Mouse (Mus musculus) heart, postnatal 0 days (tissue): Measurements from ENCODE around the gene Gpr68. TPM values are rescaled to one million over a fixed set of nuclear protein-coding genes. Genes with fewer than 3 reads are reported as not detected.
A peak's percentile ranks its signal among the peaks of the same experiment; 100 is the strongest.

Experiments
- ATAC-seq: fragments of 200-750 bp; cut with Nextera tagmentation; 2 replicates; pipeline ENCODE4 v1.8.0; 2017; ENCODE audit warnings: low read depth, moderate number of reproducible peaks, moderate library complexity; ENCODE audit not compliant: insufficient read depth
- DNase-seq: peaks from one replicate; pipeline ENCODE4 v3.0.0-alpha.2; 2016; ENCODE audit warnings: low spot score
- H3K27ac ChIP-seq: fragments of 300-500 bp; sonication (generic); 2 replicates; pipeline ENCODE4 v1.5.1; 2014; ENCODE audit warnings: low read depth, mild to moderate bottlenecking
- H3K27me3 ChIP-seq: fragments of 300-500 bp; sonication (generic); 2 replicates; pipeline ENCODE4 v1.6.1; 2014; ENCODE audit warnings: low read length, mixed read lengths; ENCODE audit not compliant: control insufficient read depth, insufficient read depth
- H3K36me3 ChIP-seq: fragments of 300-500 bp; sonication (generic); replicated peaks from 2 replicates; pipeline ENCODE4 v1.6.1; 2014; ENCODE audit warnings: low read length, mixed read lengths; ENCODE audit not compliant: control insufficient read depth, insufficient read depth
- H3K4me1 ChIP-seq: fragments of 300-500 bp; sonication (generic); 2 replicates; pipeline ENCODE4 v1.6.1; 2014; ENCODE audit warnings: antibody characterized with exemption; ENCODE audit not compliant: control insufficient read depth, insufficient read depth
- H3K4me2 ChIP-seq: fragments of 300-500 bp; sonication (generic); 2 replicates; pipeline ENCODE4 v1.6.1; 2014; ENCODE audit warnings: low read depth, mild to moderate bottlenecking, low read length, moderate library complexity
- H3K4me3 ChIP-seq: fragments of 300-500 bp; sonication (generic); 2 replicates; pipeline ENCODE4 v1.5.1; 2014; ENCODE audit warnings: low read depth, low read length
- H3K9ac ChIP-seq: fragments of 300-500 bp; sonication (generic); replicated peaks from 2 replicates; pipeline ENCODE4 v1.6.1; 2014; ENCODE audit warnings: low read depth, low read length, mixed read lengths
- H3K9me3 ChIP-seq: fragments of 300-500 bp; sonication (generic); replicated peaks from 2 replicates; pipeline ENCODE4 v1.6.1; 2016; ENCODE audit warnings: low read length; ENCODE audit not compliant: control insufficient read depth
- CTCF ChIP-seq: IDR thresholded peaks from 2 replicates; pipeline ENCODE4 v1.5.1; 2016; ENCODE audit warnings: antibody characterized with exemption, control low read depth, low read depth
- EP300 ChIP-seq: IDR thresholded peaks from 2 replicates; pipeline ENCODE4 v1.6.1; 2016; ENCODE audit warnings: antibody characterized with exemption, low read depth
- WGBS: fragments of 180-500 bp; shearing (Covaris S2); extraction: QIAGEN DNeasy Blood & Tissue Kit; methylation state at CpG from one replicate; pipeline ENCODE4 v1.1.7; 2014; 5-methylcytosine and 5-hydroxymethylcytosine counted together
- polyA plus RNA-seq: library from polyadenylated mRNA; unstranded; fragments of >200 nt; fragmentation: Nextera tagmentation; extraction: Ambion mirVana; gene quantifications from 2 replicates; pipeline ENCODE4 v1.2.1, GENCODE M21; 2015
- total RNA-seq: library from RNA; depleted of rRNA; stranded (reverse); fragments of >200 nt; gene quantifications from 2 replicates; pipeline ENCODE4 v1.2.3, GENCODE M21; 2014; ENCODE audit warnings: low replicate concordance

The Gpr68 gene
- total and polyA plus RNA-seq, 2 experiments from 2014 or later: 2.0 to 2.5 TPM

- H3K27ac ChIP-seq: no peak overlapping the region
- no peak overlapping the region for H3K9ac ChIP-seq
- no peak overlapping the region for H3K4me3 ChIP-seq
- peaks cover 6% of the 10 kb centered on the region; the same call in 1 of the 2 replicates for H3K4me1 ChIP-seq
- TF ChIP-seq CTCF (no peak), EP300 (no peak)
- ATAC-seq: no peak
- H3K36me3 ChIP-seq: no peaks in the 10 kb centered on the region; the same call in 1 of the 2 replicates
- peaks cover 15% of the 10 kb centered on the region; the same call in 1 of the 2 replicates for H3K27me3 ChIP-seq
- 82% methylated on average over 12 of the region's 12 CpGs for WGBS
- no peak for DNase-seq
- no peak overlapping the region for H3K4me2 ChIP-seq
- no peaks in the 10 kb centered on the region for H3K9me3 ChIP-seq
Measured at GRCm38 (mm10) chr12:100910731-100911130, 2.7 kb upstream of the Gpr68 start.

GRCm38 (mm10) chr12:100909765-100910164 is 1.8 kb upstream of the Gpr68 start:
- 70% methylated on average over 6 of the region's 6 CpGs for WGBS
- peaks cover 15% of the 10 kb centered on the region; the same call in 1 of the 2 replicates for H3K27me3 ChIP-seq
- TF ChIP-seq CTCF: no peak
- no peak for TF ChIP-seq EP300
- no peak overlapping the region for H3K9ac ChIP-seq
- no peak for DNase-seq
- H3K9me3 ChIP-seq: no peaks in the 10 kb centered on the region
- peaks cover 6% of the 10 kb centered on the region; the same call in 1 of the 2 replicates for H3K4me1 ChIP-seq
- H3K27ac ChIP-seq: no peak overlapping the region
- H3K36me3 ChIP-seq: no peaks in the 10 kb centered on the region; the same call in 1 of the 2 replicates
- no peak overlapping the region for H3K4me2 ChIP-seq
- no peak for ATAC-seq
- no peak overlapping the region for H3K4me3 ChIP-seq

DNA sequence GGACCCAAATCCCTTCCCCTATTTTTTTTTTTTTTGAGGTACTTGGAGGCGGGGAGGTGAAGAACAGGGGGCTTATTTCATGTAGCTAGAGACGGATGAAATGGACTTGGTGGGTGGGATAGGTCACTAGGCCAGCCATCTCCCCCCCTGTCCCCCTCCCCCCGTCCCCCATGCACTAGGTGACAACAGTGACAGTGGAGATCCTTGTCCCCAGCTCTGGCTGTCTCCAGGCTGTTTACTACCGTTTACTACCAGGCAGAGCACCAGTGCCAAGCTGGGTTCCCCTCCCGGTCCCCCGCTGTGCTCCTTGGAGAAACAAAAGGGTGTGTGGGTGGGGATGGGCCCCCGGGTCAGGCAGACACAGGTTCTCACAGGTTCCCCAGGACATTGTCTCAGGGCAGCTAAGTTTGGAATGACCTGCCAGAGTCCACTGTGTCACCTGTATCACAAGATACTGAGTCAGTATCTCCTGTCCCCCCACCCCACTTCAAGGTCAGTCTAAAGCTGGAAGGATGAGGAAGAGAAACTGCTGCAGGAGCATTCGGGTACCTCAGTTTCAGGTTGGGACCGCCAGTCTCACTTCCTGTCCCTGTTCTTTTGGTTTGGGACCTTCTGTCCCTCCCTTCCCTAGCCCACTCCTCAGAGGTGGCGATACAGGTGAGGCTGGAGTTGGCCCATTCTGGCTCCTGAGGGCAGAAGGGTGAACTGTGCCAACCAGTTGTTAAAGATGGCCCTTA is 468 bp upstream of the Gpr68 start:
- peak overlapping the region; percentile 71 for H3K4me2 ChIP-seq
- no peaks in the 10 kb centered on the region; the same call in 1 of the 2 replicates for H3K36me3 ChIP-seq
- peak overlapping the region; percentile 52 for H3K4me3 ChIP-seq
- H3K9ac ChIP-seq: peak overlapping the region; percentile 52
- H3K9me3 ChIP-seq: no peaks in the 10 kb centered on the region
- DNase-seq (no peak), ATAC-seq (no peak)
- 29% methylated on average over 10 of the region's 10 CpGs for WGBS
- H3K4me1 ChIP-seq: peaks cover 6% of the 10 kb centered on the region; the same call in 1 of the 2 replicates
- H3K27me3 ChIP-seq: peaks cover 15% of the 10 kb centered on the region; the same call in 1 of the 2 replicates
- no peak for TF ChIP-seq EP300
- no peak for TF ChIP-seq CTCF
- no peak overlapping the region for H3K27ac ChIP-seq

- 84% methylated on average over 5 of the region's 5 CpGs for WGBS
- Histone ChIP-seq H3K4me1 (peaks cover 6% of the 10 kb centered on the region; the same call in 1 of the 2 replicates), H3K9ac (no peak overlapping the region), H3K9me3 (no peaks in the 10 kb centered on the region), H3K4me2 (peak overlapping the region; percentile 71; the same call in 1 of the 2 replicates), H3K27ac (no peak overlapping the region), H3K27me3 (peaks cover 15% of the 10 kb centered on the region; the same call in 1 of the 2 replicates), H3K36me3 (no peaks in the 10 kb centered on the region), H3K4me3 (no peak overlapping the region)
- DNase-seq (no peak), ATAC-seq (no peak)
- TF ChIP-seq EP300 (no peak), CTCF (no peak)
Measured at GRCm38 (mm10) chr12:100906861-100907260, 1.1 kb downstream of the Gpr68 start.

GRCm38 (mm10) chr12:100903761-100904160 is 4.2 kb downstream of the Gpr68 start:
- Histone ChIP-seq H3K9me3 (no peaks in the 10 kb centered on the region), H3K9ac (no peak overlapping the region), H3K4me2 (no peak overlapping the region), H3K36me3 (no peaks in the 10 kb centered on the region), H3K27me3 (peaks cover 33% of the 10 kb centered on the region; the same call in 1 of the 2 replicates), H3K4me3 (no peak overlapping the region), H3K27ac (no peak overlapping the region), H3K4me1 (peaks cover 6% of the 10 kb centered on the region; the same call in 1 of the 2 replicates)
- no peak for TF ChIP-seq CTCF
- TF ChIP-seq EP300: no peak
- no peak for ATAC-seq
- WGBS: 89% methylated on average over 9 of the region's 9 CpGs
- no peak for DNase-seq
